Mouse (Mus musculus) cerebellum, adult 11 months (tissue): ENCODE measurements at regions not wholly inside any gene's neighbourhood (a gene's known extent, or its start where the extent isn't known, plus 50 kb on each side); places are given as distances from the start of the nearest gene placed in this dataset.

ENCODE experiments used
- DNase-seq: peaks from one replicate; pipeline ENCODE4 v3.0.0; 2022

DNA sequence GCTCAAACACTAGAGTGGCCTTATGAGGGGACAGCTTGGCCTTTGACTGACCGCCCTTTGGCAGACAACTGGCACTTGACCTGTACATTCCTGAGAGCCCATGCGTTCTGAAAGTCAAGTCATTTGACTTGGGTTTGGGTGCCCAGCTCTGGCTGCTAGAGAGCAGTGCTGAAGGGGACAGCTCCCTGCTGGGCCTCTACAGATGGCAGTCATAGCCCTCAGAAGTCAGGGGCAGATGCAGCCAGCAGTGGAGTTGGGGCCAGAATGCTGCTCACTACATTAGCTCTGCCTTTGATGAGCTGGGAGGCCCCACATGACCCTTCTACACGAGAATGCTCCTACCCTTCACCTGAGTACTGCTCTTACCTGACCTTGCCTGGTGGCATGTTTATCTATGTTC is 58.3 kb upstream of the Twist2 start:
- no peak for DNase-seq

GRCm38 (mm10) chr1:91744076-91744475 is 57.2 kb upstream of the Twist2 start:
- DNase-seq = no peak

DNA sequence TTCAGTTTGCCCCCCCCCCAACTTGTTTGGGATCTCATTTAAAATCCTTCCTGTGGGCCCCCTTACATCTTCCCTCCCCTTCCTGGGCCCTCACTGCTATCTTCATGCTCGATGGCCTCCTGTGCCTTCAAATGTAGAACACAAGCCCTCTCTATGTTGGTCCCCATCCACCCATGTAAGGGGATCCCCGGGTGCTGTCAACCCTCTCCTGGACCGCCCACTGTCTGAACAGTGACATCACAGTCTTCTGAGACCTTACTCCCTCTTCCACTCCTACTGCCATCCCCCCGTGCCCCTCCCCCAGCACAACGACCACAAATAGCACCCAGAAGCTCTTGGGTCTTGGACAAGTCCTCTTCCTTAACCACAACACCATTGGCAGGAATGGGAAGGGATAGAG is 56.6 kb upstream of the Twist2 start:
- no peak for DNase-seq

DNA sequence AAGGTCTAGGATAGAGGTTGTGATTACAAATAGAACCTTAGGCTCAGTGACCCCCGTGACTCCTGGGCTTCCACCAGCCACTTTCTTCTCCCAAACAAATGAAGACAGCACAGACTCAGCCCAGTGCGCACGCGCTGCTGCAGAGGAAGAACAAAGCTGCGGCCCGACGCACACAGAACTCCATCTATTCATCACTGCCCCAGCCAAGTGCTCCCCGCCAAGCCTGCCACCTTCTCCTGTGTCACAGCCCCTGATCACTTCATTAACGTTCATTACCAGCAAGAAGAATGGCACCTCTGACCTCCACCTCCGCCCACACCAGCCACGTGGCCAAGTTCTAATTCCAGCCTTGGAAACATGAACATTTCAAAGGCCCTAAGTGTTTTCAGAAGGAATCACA is 53.7 kb upstream of the Twist2 start:
- DNase-seq = no peak
